Mouse (Mus musculus) gastrocnemius, adult 8-10 months (tissue): ENCODE data around the gene Gm49601. TPM values are rescaled to one million over a fixed set of nuclear protein-coding genes. Genes with fewer than 3 reads are reported as not detected.

Experiments
- DNase-seq, 2 experiments: peaks; one replicate each; pipeline ENCODE4 v3.0.0; 2022; ENCODE audit warnings: low spot score in 2 of 2
- total RNA-seq, 4 experiments: library from RNA; stranded (reverse); gene quantifications; 2 replicates each; pipeline ENCODE4 v1.2.4; 2022

Gm49601 gene
- total RNA-seq, 4 experiments from 2014 or later, result 0.29 to 0.48 (median 0.47) TPM; not detected in 1

- no peak for DNase-seq
These were observed 17.1 kb downstream of the Gm49601 start for GRCm38 (mm10) chr16:18609099-18609498.

- DNase-seq, result peak in 1 of 2 experiments; percentile 51
These were observed 18.0 kb downstream of the Gm49601 start for GRCm38 (mm10) chr16:18608226-18608625.

GRCm38 (mm10) chr16:18605705-18606104 is 20.5 kb downstream of the Gm49601 start:
- DNase-seq, result no peak

GRCm38 (mm10) chr16:18604267-18604701 is 21.9 kb downstream of the Gm49601 start:
- DNase-seq, result peak; percentile 73 to 88

GRCm38 (mm10) chr16:18601447-18601846 is 24.8 kb downstream of the Gm49601 start:
- DNase-seq, result peak; percentile 52 to 67

GRCm38 (mm10) chr16:18598006-18598405 is 28.2 kb downstream of the Gm49601 start:
- DNase-seq, result no peak

GRCm38 (mm10) chr16:18596255-18596654 is 30.0 kb downstream of the Gm49601 start:
- DNase-seq, result no peak

- no peak for DNase-seq
These were observed 32.3 kb downstream of the Gm49601 start for GRCm38 (mm10) chr16:18593930-18594329.

- no peak for DNase-seq
These were observed 34.9 kb downstream of the Gm49601 start for GRCm38 (mm10) chr16:18591047-18592018.

GRCm38 (mm10) chr16:18589804-18590790 is 36.1 kb downstream of the Gm49601 start, which contains the start of gene Tbx1:
TSS of gene Tbx1 (minus strand) at chr16:18590671.
- no peak for DNase-seq

GRCm38 (mm10) chr16:18589080-18589621 is 37.1 kb downstream of the Gm49601 start:
- DNase-seq, result no peak

GRCm38 (mm10) chr16:18588738-18589055 is 37.5 kb downstream of the Gm49601 start:
- no peak for DNase-seq

GRCm38 (mm10) chr16:18587847-18588737 is 38.1 kb downstream of the Gm49601 start:
- DNase-seq, result no peak

GRCm38 (mm10) chr16:18586906-18587546 is 39.2 kb downstream of the Gm49601 start:
- DNase-seq, result no peak

GRCm38 (mm10) chr16:18586076-18586905 is 39.9 kb downstream of the Gm49601 start:
- no peak for DNase-seq

- DNase-seq, result no peak
These were observed 40.6 kb downstream of the Gm49601 start for GRCm38 (mm10) chr16:18585676-18586075.

GRCm38 (mm10) chr16:18584901-18585510 is 41.2 kb downstream of the Gm49601 start:
- DNase-seq, result no peak

GRCm38 (mm10) chr16:18583673-18584357 is 42.4 kb downstream of the Gm49601 start:
- no peak for DNase-seq
